Comparison of ENCODE assay signal across 25 mouse cellular contexts in the genomic region with DNA sequence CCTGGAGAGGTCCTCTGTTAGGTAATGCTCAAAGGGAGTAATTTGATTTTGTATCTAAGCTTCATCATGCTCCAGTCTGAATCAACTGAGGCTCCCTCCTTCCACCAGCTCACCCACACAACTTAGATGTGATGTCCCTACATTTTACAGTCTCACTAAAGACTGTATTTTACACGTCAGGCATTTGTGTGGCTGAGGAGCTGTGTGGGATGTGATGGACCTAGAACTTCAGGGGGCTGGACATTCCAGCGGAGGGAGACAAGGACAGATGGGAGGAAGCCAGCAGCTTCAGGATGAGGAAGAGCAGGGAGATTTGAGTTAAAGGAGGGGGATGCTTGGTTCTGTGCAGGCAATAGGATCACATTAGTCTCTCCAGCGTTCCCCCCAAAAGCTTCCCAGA. TPM values are rescaled to one million over a fixed set of nuclear protein-coding genes. Genes with fewer than 3 reads are reported as not detected.
DNase-seq lines count a peak whose midpoint lies in the region; ATAC-seq and TF ChIP-seq lines count a peak whose summit lies in the region.
"Had no signal": no experiment of that assay in that cellular context is flagged by ENCODE, and none has a peak within 500 bp of the region (broad histone marks: within the 10 kb centered on the region; RNA-seq: fewer than 3 reads in every experiment).

No protein-coding gene starts in this region.

- WGBS in midbrain, embryonic 13.5 days, result 91% methylated on average over 3 of the region's 3 CpGs
- WGBS in midbrain, embryonic 10.5 days, result 89% methylated on average over 3 of the region's 3 CpGs
- 45% methylated on average over 3 of the region's 3 CpGs for WGBS in olfactory bulb, adult 2 months

- no peak for TF ChIP-seq CTCF in left cerebral cortex, adult 2 months (IDR thresholded peaks at IDR 0.05)
- TF ChIP-seq CTCF in olfactory bulb, adult 2 months (IDR thresholded peaks at IDR 0.05; ENCODE audit: insufficient read depth, low read depth, low read length), result no peak

- no peak for ATAC-seq in midbrain, embryonic 13.5 days
- ATAC-seq: CD4-positive, CD25-positive, alpha-beta regulatory T cell, adult 4 months; forebrain, embryonic 13.5 days; forebrain, embryonic 16.5 days had no signal

- H3K27me3 ChIP-seq in midbrain, embryonic 13.5 days, result peaks cover 8% of the 10 kb centered on the region; the same call in 1 of the 2 replicates
- H3K27me3 ChIP-seq in midbrain, embryonic 10.5 days (ENCODE audit: low read depth, poor library complexity, severe bottlenecking), result peaks cover 40% of the 10 kb centered on the region
- H3K27me3 ChIP-seq: hindbrain, embryonic 15.5 days had no signal

- no peak for TF ChIP-seq POLR2A in olfactory bulb, adult 2 months (IDR thresholded peaks at IDR 0.05; ENCODE audit: insufficient read depth, low read depth, low read length)

- H3K9ac ChIP-seq in midbrain, embryonic 13.5 days (replicated peaks), result no peak overlapping the region
- H3K9ac ChIP-seq: forebrain, embryonic 13.5 days; heart, embryonic 12.5 days; heart, embryonic 15.5 days; hindbrain, embryonic 15.5 days had no signal

- peak overlapping the region; percentile 56 for H3K27ac ChIP-seq in left cerebral cortex, adult 2 months
- peak overlapping the region; percentile 95; the same call in 1 of the 2 replicates for H3K27ac ChIP-seq in midbrain, embryonic 13.5 days
- H3K27ac ChIP-seq in midbrain, embryonic 10.5 days (replicated peaks), result no peak overlapping the region
- peak overlapping the region; percentile 58 for H3K27ac ChIP-seq in olfactory bulb, adult 2 months (ENCODE audit: insufficient read depth, low read depth, low read length)
- H3K27ac ChIP-seq: forebrain, embryonic 10.5 days; forebrain, embryonic 13.5 days; heart, embryonic 15.5 days; hindbrain, embryonic 10.5 days; hindbrain, embryonic 15.5 days had no signal

- peaks cover 53% of the 10 kb centered on the region for H3K4me1 ChIP-seq in midbrain, embryonic 13.5 days (replicated peaks)
- peaks cover 37% of the 10 kb centered on the region for H3K4me1 ChIP-seq in midbrain, embryonic 10.5 days
- H3K4me1 ChIP-seq in olfactory bulb, adult 2 months (ENCODE audit: control insufficient read depth, insufficient read depth, low read length), result peaks cover 50% of the 10 kb centered on the region

- DNase-seq in left cerebral cortex, adult 2 months (ENCODE audit: extremely low spot score in 1 of 2, low spot score in 2 of 2), result no peak
- no peak for DNase-seq in left cerebral cortex, postnatal 4 days
- no peak for DNase-seq in midbrain, embryonic 10.5 days (ENCODE audit: low spot score)
- no peak for DNase-seq in spleen, postnatal 4 days (ENCODE audit: low spot score in 2 of 2)
- DNase-seq: adrenal gland, adult 2 months; adrenal gland, postnatal 25 days; cerebellum, adult 18-20 months; cerebellum, adult 9-10 months; gastrocnemius, postnatal 25 days; heart, adult 18-20 months; heart, postnatal 10 days; heart, postnatal 36 days had no signal

- H3K9me3 ChIP-seq in midbrain, embryonic 13.5 days, result no peaks in the 10 kb centered on the region
- peaks cover 4% of the 10 kb centered on the region; the same call in 1 of the 2 replicates for H3K9me3 ChIP-seq in midbrain, embryonic 10.5 days (replicated peaks)
- H3K9me3 ChIP-seq: forebrain, embryonic 13.5 days; heart, embryonic 15.5 days; hindbrain, embryonic 15.5 days had no signal

- no peak overlapping the region for H3K4me2 ChIP-seq in midbrain, embryonic 13.5 days (replicated peaks)
- H3K4me2 ChIP-seq: forebrain, embryonic 13.5 days; heart, embryonic 12.5 days; heart, embryonic 15.5 days; hindbrain, embryonic 15.5 days had no signal

- intact Hi-C loops in left cerebral cortex, adult 2 months (cut with DNase I), result no loop called here
- intact Hi-C loops in left cerebral cortex, postnatal 4 days (cut with DNase I), result no loop called here

- peaks cover 20% of the 10 kb centered on the region for H3K36me3 ChIP-seq in midbrain, embryonic 13.5 days
- no peaks in the 10 kb centered on the region for H3K36me3 ChIP-seq in midbrain, embryonic 10.5 days
- H3K36me3 ChIP-seq: forebrain, embryonic 10.5 days; heart, embryonic 12.5 days; heart, embryonic 15.5 days; hindbrain, embryonic 10.5 days had no signal

- H3K4me3 ChIP-seq in left cerebral cortex, adult 2 months, result no peak overlapping the region
- no peak overlapping the region for H3K4me3 ChIP-seq in midbrain, embryonic 13.5 days (replicated peaks)
- no peak overlapping the region for H3K4me3 ChIP-seq in midbrain, embryonic 10.5 days
- H3K4me3 ChIP-seq in olfactory bulb, adult 2 months (ENCODE audit: insufficient read depth, low read depth, low read length), result no peak overlapping the region
- H3K4me3 ChIP-seq: forebrain, embryonic 10.5 days; forebrain, embryonic 13.5 days; heart, embryonic 12.5 days; heart, embryonic 15.5 days; hindbrain, embryonic 10.5 days; hindbrain, embryonic 15.5 days had no signal

RNA-seq across cellular contexts. Expression of a gene that starts 39.8 kb away (rescaled TPM):
- 10 to 100 TPM; 19.2 to 19.3 TPM for total RNA-seq in left cerebral cortex, adult 2 months (2021)
- total RNA-seq in left cerebral cortex, postnatal 4 days (2021), result 1 to 10 TPM; 3.2 to 3.7 TPM
- polyA plus RNA-seq in midbrain, embryonic 13.5 days (2015; fragmentation: Nextera tagmentation; extraction: Ambion mirVana), result 6.8 and 7.1 TPM in 2 replicates
- polyA plus RNA-seq in midbrain, embryonic 10.5 days (2016; fragmentation: Nextera tagmentation; extraction: Ambion mirVana), result 7.8 and 8.5 TPM in 2 replicates
- polyA plus RNA-seq in olfactory bulb, adult 2 months (2012; ENCODE audit: insufficient read depth, insufficient read length, low replicate concordance, missing spikeins), result not detected in 2 replicates
- total RNA-seq: MEL had no signal

RNA-seq across cellular contexts. Expression of a gene that starts 41.2 kb away (rescaled TPM):
- total RNA-seq in left cerebral cortex, adult 2 months (2021), result 100 to 1,000 TPM in 1 of 2 experiments, 10 to 100 TPM in 1; 97.9 to 109 TPM
- 10 to 100 TPM; 87.6 to 91.5 TPM for total RNA-seq in left cerebral cortex, postnatal 4 days (2021)
- polyA plus RNA-seq in midbrain, embryonic 13.5 days (2015; fragmentation: Nextera tagmentation; extraction: Ambion mirVana), result 91.4 and 124 TPM in 2 replicates
- 14.0 and 26.1 TPM in 2 replicates for polyA plus RNA-seq in midbrain, embryonic 10.5 days (2016; fragmentation: Nextera tagmentation; extraction: Ambion mirVana)
- not detected in 2 replicates for polyA plus RNA-seq in olfactory bulb, adult 2 months (2012; ENCODE audit: insufficient read depth, insufficient read length, low replicate concordance, missing spikeins)
- total RNA-seq: gastrocnemius, adult 8-10 months; heart, adult 18-20 months; heart, postnatal 36 days; MEL had no signal
- polyA plus RNA-seq: C2C12; CD4-positive, CD25-positive, alpha-beta regulatory T cell, adult 4 months had no signal
